Mouse (Mus musculus) bone marrow, adult 2 months (tissue): ENCODE data around the gene Plcb1.

ENCODE experiments used
- CTCF ChIP-seq: fragments of 200-500 bp; IDR thresholded peaks from 2 replicates; pipeline ENCODE4 v1.5.1; 2011; ENCODE audit warnings: low read length, control low read depth; ENCODE audit not compliant: control insufficient read depth, insufficient read depth
- POLR2A ChIP-seq: fragments of 200-500 bp; IDR thresholded peaks from 2 replicates; pipeline ENCODE4 v1.6.1; 2011; ENCODE audit warnings: low read depth, mild to moderate bottlenecking, control low read depth, low read length, borderline replicate concordance; ENCODE audit not compliant: control insufficient read depth

GRCm38 (mm10) chr2:134937666-134938065 is 151.8 kb downstream of the Plcb1 start:
- TF ChIP-seq CTCF: no peak
- no peak for TF ChIP-seq POLR2A
